Mouse (Mus musculus) limb, embryonic 11.5 days (tissue): Measurements from ENCODE around the gene Bap1. TPM values are rescaled to one million over a fixed set of nuclear protein-coding genes. Genes with fewer than 3 reads are reported as not detected.

Experiments
- ATAC-seq: fragments of 200-750 bp; cut with Nextera tagmentation; 2 replicates; pipeline ENCODE4 v1.8.0; 2017; ENCODE audit warnings: low read depth; ENCODE audit not compliant: insufficient number of reproducible peaks, low FRiP score, low TSS enrichment
- DNase-seq: peaks from one replicate; pipeline ENCODE4 v3.0.0-alpha.2; 2015; ENCODE audit warnings: low spot score
- H3K27ac ChIP-seq: fragments of 300-500 bp; sonication (generic); replicated peaks from 2 replicates; pipeline ENCODE4 v1.5.1; 2014; ENCODE audit warnings: low read depth, mild to moderate bottlenecking, low read length
- H3K27me3 ChIP-seq: fragments of 300-500 bp; sonication (generic); 2 replicates; pipeline ENCODE4 v1.6.1; 2014; ENCODE audit warnings: mild to moderate bottlenecking, low read length, mixed read lengths; ENCODE audit not compliant: control insufficient read depth, insufficient read depth
- H3K36me3 ChIP-seq: fragments of 300-500 bp; sonication (generic); 2 replicates; pipeline ENCODE4 v1.6.1; 2014; ENCODE audit warnings: mild to moderate bottlenecking, low read length, moderate library complexity, mixed read lengths; ENCODE audit not compliant: control insufficient read depth, insufficient read depth
- H3K4me1 ChIP-seq: fragments of 300-500 bp; sonication (generic); 2 replicates; pipeline ENCODE4 v1.6.1; 2014; ENCODE audit warnings: low read length, mixed read lengths; ENCODE audit not compliant: control insufficient read depth, insufficient read depth
- H3K4me2 ChIP-seq: fragments of 300-500 bp; sonication (generic); 2 replicates; pipeline ENCODE4 v1.6.1; 2014; ENCODE audit warnings: low read depth, mild to moderate bottlenecking, moderate library complexity; ENCODE audit not compliant: severe bottlenecking
- H3K4me3 ChIP-seq: fragments of 300-500 bp; sonication (generic); 2 replicates; pipeline ENCODE4 v1.5.1; 2014; ENCODE audit warnings: low read depth, low read length
- H3K9ac ChIP-seq: fragments of 300-500 bp; sonication (generic); 2 replicates; pipeline ENCODE4 v1.6.1; 2014; ENCODE audit warnings: mild to moderate bottlenecking, low read length
- H3K9me3 ChIP-seq: fragments of 300-500 bp; sonication (generic); 2 replicates; pipeline ENCODE4 v1.6.1; 2016; ENCODE audit warnings: low read length; ENCODE audit not compliant: control insufficient read depth
- WGBS: fragments of 180-500 bp; shearing (Covaris S2); extraction: QIAGEN DNeasy Blood & Tissue Kit; methylation state at CpG from one replicate; pipeline ENCODE4 v1.1.7; 2014; 5-methylcytosine and 5-hydroxymethylcytosine counted together
- polyA plus RNA-seq: library from polyadenylated mRNA; unstranded; fragments of >200 nt; fragmentation: Nextera tagmentation; extraction: Ambion mirVana; gene quantifications from 2 replicates; pipeline ENCODE4 v1.2.1, GENCODE M21; 2014

Bap1 gene
- polyA plus RNA-seq, 1 experiment from 2014 or later = 112 TPM

DNA sequence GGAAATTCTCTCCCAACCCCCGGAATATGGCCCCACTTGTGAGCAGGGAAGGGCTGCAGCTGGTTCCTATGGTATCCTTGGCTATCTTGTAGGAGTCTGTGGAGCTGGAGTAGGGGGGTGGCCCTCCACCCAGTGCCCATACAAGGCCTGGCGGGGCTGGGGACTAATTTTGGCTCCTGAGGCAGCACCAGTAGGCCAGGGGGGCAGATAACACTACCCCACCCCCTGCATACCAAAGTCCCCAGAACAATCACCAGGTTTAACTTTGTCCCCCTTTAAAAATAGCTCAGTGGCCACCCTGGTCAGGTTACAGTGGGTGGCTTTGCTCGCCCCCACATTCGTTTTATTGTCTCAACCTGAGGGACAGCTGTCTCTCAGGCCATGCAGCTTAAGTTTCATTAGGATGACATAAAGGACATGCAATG, 42.1 kb upstream of the Bap1 start:
- no peaks in the 10 kb centered on the region for H3K27me3 ChIP-seq
- no peak overlapping the region for H3K9ac ChIP-seq
- ATAC-seq (no peak), DNase-seq (no peak)
- H3K27ac ChIP-seq = no peak overlapping the region
- WGBS = 71% methylated on average over 4 of the region's 4 CpGs
- no peak overlapping the region for H3K4me2 ChIP-seq
- H3K36me3 ChIP-seq = peaks cover under 1% of the 10 kb centered on the region; the same call in 1 of the 2 replicates
- peaks cover 9% of the 10 kb centered on the region; the same call in 1 of the 2 replicates for H3K4me1 ChIP-seq
- H3K4me3 ChIP-seq = no peak overlapping the region
- H3K9me3 ChIP-seq = no peaks in the 10 kb centered on the region

- WGBS = 84% methylated on average over 6 of the region's 6 CpGs
- no peak overlapping the region for H3K4me3 ChIP-seq
- H3K36me3 ChIP-seq = no peaks in the 10 kb centered on the region
- H3K9me3 ChIP-seq = no peaks in the 10 kb centered on the region
- no peak overlapping the region for H3K27ac ChIP-seq
- 0 out of 2 replicates have a peak, but pooled peaks cover 3% of the 10 kb centered on the region for H3K4me1 ChIP-seq
- H3K9ac ChIP-seq = no peak overlapping the region
- ATAC-seq (no peak), DNase-seq (no peak)
- H3K4me2 ChIP-seq = no peak overlapping the region
- H3K27me3 ChIP-seq = no peaks in the 10 kb centered on the region
Measured at GRCm38 (mm10) chr14:31211854-31212253, 39.4 kb upstream of the Bap1 start.

DNA sequence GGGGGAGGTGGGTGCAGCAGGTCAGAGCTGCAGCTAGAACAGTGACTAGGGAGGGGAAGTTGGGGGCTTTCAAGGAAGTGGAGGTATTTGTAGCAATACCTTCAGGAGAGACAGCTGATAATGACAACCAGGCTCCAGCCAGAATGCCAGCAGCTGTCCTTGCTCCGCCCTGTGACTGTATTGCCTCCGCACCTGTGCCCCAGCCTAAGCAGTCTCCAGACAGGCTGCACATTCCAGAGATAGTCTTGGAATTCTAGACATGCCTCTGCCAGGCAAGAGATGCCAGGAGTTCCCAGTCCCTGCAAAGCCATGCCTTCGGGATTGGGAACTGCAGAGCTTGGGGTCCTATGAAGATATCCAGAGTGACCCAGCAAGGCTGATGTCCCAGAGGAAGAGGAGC, 38.8 kb upstream of the Bap1 start:
- DNase-seq (no peak), ATAC-seq (no peak)
- no peaks in the 10 kb centered on the region for H3K27me3 ChIP-seq
- H3K4me2 ChIP-seq = no peak overlapping the region
- peaks cover 2% of the 10 kb centered on the region; the same call in 1 of the 2 replicates for H3K4me1 ChIP-seq
- no peak overlapping the region for H3K4me3 ChIP-seq
- WGBS = 83% methylated on average over 3 of the region's 3 CpGs
- H3K9me3 ChIP-seq = no peaks in the 10 kb centered on the region
- no peak overlapping the region for H3K27ac ChIP-seq
- no peaks in the 10 kb centered on the region for H3K36me3 ChIP-seq
- no peak overlapping the region for H3K9ac ChIP-seq

GRCm38 (mm10) chr14:31213868-31214267, 37.4 kb upstream of the Bap1 start:
- Histone ChIP-seq H3K9me3 (no peaks in the 10 kb centered on the region), H3K36me3 (no peaks in the 10 kb centered on the region), H3K27ac (no peak overlapping the region), H3K4me3 (no peak overlapping the region), H3K9ac (no peak overlapping the region), H3K4me2 (no peak overlapping the region), H3K4me1 (peaks cover 7% of the 10 kb centered on the region; the same call in 1 of the 2 replicates), H3K27me3 (no peaks in the 10 kb centered on the region)
- no peak for ATAC-seq
- DNase-seq = no peak
- WGBS = 75% methylated on average over 8 of the region's 8 CpGs

DNA sequence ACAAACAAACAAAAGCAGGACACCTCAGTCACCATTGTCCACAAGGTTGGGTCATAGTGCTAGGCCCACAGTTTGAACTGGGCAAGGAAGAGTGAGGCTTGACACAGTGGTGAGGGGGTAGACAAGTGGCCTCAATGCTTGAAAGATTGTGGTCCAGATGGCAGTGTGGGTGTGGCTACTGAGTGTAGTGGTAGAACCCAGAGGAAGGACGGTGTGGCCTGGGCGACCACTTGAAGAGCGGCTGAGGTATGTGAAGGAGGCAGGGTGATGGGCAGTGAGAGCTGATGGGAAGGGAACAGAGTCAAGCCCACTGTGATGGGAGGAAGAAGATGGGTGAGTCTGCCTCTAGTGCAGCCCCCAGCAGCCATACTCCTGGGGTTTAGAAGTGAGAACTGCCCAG, 36.6 kb upstream of the Bap1 start:
- Histone ChIP-seq H3K9me3 (no peaks in the 10 kb centered on the region), H3K27me3 (no peaks in the 10 kb centered on the region), H3K36me3 (no peaks in the 10 kb centered on the region), H3K4me3 (no peak overlapping the region), H3K4me1 (peaks cover 7% of the 10 kb centered on the region; the same call in 1 of the 2 replicates), H3K27ac (no peak overlapping the region), H3K4me2 (no peak overlapping the region), H3K9ac (no peak overlapping the region)
- DNase-seq (no peak), ATAC-seq (no peak)
- WGBS = 76% methylated on average over 3 of the region's 3 CpGs

- H3K9ac ChIP-seq = 0 out of 2 replicates have a peak overlapping the region, but pooled peaks have one; percentile 17
- ATAC-seq (0 out of 2 replicates have a peak, but pooled peaks have one; percentile 37), DNase-seq (peak; percentile 78)
- H3K27me3 ChIP-seq = no peaks in the 10 kb centered on the region
- H3K4me1 ChIP-seq = peaks cover 7% of the 10 kb centered on the region; the same call in 1 of the 2 replicates
- H3K4me2 ChIP-seq = no peak overlapping the region
- no peaks in the 10 kb centered on the region for H3K36me3 ChIP-seq
- WGBS = 32% methylated on average over 15 of the region's 15 CpGs
- no peaks in the 10 kb centered on the region for H3K9me3 ChIP-seq
- H3K27ac ChIP-seq = no peak overlapping the region
- H3K4me3 ChIP-seq = no peak overlapping the region
Measured at GRCm38 (mm10) chr14:31215157-31216002, 35.9 kb upstream of the Bap1 start.

DNA sequence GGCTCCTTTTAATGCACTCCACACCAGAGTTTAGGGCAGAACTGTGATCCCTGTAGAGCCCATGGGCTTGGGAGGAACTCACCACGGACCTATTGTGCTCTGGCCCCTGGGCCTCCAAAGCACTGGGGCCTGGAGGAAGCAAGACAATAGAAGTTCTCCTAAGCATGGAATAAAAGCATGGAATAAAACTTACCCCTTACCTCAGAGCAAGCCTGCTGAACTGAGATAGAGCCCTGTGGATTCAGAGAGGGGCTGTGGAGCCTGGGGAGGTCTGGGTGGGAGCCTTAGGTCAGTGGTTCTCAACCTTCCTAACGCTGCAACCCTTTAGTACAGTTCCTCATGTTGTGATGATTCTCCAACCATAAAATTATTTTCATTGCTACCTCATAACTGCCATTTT, 34.4 kb upstream of the Bap1 start, which contains the start of gene Nisch:
Gene Nisch, minus strand, starts transcription at position 101 of the 400 bp plus-strand sequence.
- ATAC-seq (no peak), DNase-seq (no peak)
- Histone ChIP-seq H3K4me3 (no peak within 1 kb of the TSS), H3K4me2 (peak within 1 kb of the TSS; percentile 29; the same call in 1 of the 2 replicates), H3K9me3 (no peaks in the 10 kb centered on the region), H3K27me3 (no peaks in the 10 kb centered on the region), H3K4me1 (peaks cover 7% of the 10 kb centered on the region; the same call in 1 of the 2 replicates), H3K27ac (no peak within 1 kb of the TSS), H3K9ac (peak within 1 kb of the TSS; percentile 49; the same call in 1 of the 2 replicates), H3K36me3 (no peaks in the 10 kb centered on the region)
- 78% methylated on average over 2 of the region's 2 CpGs for WGBS

DNA sequence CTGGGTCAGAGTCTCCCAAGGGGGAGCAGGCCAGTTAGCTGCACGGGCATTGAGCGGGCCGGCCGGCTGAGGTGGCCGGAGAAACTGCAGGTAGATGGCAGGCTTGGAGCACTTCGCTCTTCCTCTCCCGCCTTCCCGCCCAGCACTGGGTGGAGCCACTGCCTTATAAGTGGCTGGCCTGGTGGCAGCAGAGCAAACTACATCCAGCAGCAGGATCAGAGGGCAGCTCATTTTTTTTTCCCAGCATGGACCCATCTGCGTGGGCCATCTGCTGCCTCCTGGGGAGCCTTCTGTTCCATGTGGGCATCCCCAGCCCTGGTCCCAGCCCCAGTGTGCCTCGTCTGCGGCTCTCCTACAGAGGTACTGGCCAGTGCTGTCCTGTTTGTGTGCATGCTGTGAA, 33.6 kb upstream of the Bap1 start, which contains the start of gene Sema3g:
Gene Sema3g, plus strand, starts transcription at position 195 of the 400 bp plus-strand sequence.
- Histone ChIP-seq H3K4me1 (peaks cover 7% of the 10 kb centered on the region; the same call in 1 of the 2 replicates), H3K36me3 (no peaks in the 10 kb centered on the region), H3K9ac (peak within 1 kb of the TSS; percentile 49; the same call in 1 of the 2 replicates), H3K4me2 (peak within 1 kb of the TSS; percentile 29; the same call in 1 of the 2 replicates), H3K4me3 (no peak within 1 kb of the TSS), H3K9me3 (no peaks in the 10 kb centered on the region), H3K27me3 (no peaks in the 10 kb centered on the region), H3K27ac (no peak within 1 kb of the TSS)
- DNase-seq = peak; percentile 77
- ATAC-seq = peak; percentile 65; the same call in 1 of the 2 replicates
- WGBS = 7% methylated on average over 11 of the region's 11 CpGs
